Mouse (Mus musculus) embryo, embryonic 9.5 days (tissue): Measurements from ENCODE around the gene Il1rn.

Source experiments
- DNase-seq: peaks from one replicate; pipeline ENCODE4 v3.0.0-alpha.2; 2017; ENCODE audit errors: extremely low spot score

Gene Il1rn

GRCm38 (mm10) chr2:24382456-24383230 lies 46.0 kb downstream of the Il1rn start:
- DNase-seq, result no peak

DNA sequence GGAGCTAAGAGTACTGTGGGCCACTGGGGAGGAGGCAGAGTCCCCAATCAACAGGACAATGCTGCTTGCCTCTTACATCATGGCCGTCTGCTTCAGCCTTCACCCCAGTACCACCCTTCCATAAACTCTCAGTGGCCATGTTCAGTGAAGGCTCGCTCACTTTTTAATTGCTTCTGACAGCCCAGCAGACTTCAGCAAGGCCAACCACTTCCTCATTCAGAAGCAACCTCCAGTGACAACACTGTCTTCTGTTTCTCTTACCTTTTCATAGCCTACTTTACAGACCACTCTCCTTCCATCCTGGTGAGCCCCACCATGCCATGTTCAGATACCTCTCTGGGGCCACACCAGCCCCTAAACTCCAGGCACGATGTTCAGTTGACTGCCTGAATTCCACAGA lies 47.0 kb downstream of the Il1rn start:
- no peak for DNase-seq

DNA sequence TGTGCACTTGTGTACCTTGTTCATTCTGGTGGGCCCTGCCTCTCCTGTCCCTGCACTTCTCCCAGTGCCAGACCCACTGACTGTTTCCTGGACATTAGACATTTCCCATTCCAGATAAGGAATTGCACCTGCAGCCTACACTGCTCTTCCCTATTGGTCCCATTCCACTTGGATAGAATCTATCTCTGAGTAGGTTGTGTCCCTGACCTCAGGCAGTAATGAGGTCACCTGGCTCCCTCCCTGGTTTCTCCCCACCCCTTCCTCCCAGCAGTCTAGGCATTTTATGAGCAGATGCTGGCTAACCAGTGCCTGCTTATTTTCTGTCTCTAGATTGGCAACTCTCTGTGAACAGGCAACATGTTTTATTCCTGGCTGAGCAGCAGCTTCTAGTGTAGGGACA lies 47.7 kb downstream of the Il1rn start:
- DNase-seq, result no peak

DNA sequence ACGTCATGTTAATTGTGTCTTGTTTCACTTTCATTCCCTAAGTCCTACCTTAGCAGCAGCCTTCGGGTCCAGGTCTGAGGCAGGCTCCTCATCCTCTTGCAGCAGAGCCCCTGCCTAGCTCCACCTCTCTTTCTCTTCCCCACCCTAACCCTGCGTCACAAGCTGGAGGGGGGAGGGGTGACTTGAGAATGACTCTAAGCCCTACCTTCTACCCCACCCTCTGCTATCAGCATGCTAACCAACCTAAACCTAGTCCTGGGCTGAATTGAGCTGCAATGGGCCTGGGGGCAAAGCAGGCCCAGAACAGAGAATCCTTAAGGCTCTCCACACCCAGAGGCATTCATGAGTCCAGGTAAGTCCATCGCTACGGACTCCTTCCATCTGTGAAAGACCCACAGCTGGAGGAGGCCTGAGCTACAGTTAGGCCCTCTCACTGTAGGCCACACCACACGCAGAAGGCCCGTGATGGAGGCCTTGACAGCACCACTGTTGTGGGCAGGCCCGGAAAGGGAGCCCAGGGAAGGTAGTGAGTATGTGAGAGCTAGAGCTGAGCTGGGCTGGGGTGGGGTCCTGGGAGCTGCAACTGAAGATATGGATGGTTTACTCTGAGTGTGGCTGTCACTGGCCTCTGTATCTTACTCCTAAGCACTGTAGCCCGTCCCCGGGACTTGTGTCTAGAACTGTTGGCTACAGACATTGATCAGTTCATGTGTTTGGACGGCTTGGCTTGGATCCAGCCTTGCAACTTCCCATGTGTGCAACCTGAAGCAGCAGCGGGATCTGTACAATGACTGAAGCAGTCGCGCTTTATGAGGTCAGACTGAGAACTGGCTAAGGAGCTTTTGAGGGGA lies 48.7 kb downstream of the Il1rn start:
- DNase-seq, result no peak

DNA sequence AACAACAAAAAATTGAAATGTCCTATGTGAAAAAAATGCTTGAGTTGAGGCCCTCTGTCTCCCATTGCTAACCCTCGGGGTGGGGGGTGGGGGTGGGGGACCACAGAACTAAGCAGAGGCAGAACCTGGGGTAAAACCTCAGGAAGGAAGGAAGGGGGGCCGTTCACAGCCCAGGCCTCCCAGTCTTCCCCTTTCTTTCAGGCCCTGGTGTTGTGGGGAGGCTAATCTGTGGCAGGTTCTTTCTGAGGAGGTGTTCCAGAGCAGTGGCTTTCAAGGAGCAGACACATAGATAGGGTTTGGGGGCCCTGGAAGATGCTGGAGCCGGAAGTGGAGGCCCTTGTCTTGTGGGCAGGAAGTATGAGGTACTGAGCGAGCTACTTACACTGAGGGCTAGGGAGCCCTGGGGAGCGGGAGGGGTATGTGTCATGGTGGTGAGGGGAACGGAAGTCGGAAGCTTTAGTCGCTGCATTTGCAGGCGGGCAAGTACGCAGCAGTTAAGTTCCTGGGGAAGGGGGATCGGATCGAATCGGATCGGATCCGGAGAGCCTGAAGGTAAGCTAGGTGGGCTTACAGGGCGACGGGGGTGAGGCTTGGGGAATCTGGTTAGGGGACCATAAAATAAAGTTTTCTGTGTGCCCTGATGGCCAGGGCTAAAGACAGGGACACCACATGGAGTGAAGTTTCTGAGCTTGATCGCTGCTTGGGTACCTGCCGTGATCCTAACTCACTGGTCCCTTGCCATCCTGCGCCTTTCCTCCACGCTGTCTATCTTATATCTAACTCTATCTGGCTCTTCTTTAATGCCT lies 49.7 kb downstream of the Il1rn start:
- no peak for DNase-seq

DNA sequence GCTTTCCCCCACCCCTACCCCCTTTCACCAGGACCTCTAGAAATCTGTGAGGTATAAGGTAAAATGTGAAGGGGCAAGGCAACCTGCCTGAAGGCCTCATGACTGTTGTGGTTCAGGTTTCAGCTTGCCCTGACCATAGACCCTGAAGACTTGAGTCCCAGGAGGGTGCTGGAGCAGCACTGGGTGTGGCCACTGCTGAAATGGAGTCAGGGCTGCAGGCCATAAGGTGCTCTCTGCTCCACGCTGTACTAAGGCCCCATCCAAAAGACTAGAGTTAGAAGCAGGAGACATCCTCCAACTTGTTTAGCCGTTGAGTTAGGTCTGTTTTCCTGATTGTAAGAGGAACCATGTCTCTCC lies 50.3 kb downstream of the Il1rn start:
- no peak for DNase-seq

DNA sequence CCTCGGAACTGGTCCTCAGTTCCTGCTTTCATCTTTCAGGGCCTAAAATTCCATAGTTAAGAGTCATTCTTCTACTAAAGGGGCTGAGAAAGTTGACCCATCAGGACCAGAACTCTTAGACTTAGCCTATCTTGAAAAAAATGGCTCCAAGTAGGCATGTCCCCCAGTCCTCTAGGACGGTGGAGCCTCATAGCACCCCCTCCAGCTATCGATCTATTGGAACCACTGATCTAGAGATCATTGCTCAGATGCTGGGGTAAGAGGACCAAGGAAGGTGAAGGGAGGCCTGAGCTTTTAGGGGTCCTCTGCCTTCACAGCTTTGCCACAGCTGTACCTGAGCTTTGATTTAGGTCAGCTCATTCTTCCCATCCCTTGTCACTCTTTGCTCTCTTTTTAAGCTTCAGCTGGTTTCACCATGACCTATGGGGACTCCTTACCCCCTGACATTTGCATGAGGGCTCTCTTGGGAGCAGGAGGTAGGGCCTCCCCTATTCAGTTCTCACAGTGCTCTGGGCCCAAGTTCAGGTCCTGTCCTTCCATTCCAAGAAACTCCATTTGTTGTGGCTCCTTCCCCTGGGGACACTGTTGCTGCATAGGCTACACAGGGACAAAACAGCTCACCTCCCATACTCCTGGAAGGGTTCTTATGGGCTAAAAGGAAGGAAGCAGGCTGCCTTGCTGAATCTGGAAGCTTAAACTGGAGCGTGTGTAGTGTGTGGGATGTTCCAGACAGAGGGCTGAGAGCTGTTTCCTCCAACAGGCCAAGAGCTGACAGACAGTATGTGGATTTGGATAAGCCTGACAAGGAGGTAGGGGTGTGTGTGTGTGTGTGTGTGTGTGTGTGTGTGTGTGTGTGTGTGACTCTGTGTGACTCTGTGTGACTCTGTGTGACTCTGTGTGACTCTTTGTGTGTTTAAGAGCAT lies 51.0 kb downstream of the Il1rn start:
- no peak for DNase-seq

- DNase-seq, result no peak
These were observed 56.6 kb downstream of the Il1rn start for GRCm38 (mm10) chr2:24393251-24393650.

DNA sequence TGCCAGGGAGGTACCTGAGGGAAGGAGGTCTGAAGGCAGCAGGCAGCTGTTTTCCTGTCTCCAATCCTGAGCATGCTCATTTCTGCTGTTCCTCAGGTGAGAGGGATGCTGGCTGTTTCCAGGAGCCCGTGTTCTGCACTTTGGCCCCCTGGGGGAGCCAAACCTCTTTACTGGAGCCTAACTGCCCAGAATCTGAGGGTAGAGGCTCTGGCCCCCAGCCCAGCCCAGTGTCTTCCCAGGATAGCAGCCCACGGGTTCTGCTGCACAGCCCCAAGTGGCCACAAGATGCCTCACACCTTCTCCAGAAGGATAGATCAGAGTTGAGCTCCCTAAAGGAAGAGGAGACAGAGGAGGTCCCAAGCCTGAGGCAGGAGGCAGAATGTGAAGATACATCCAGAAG lies 60.5 kb downstream of the Il1rn start:
- no peak for DNase-seq

DNA sequence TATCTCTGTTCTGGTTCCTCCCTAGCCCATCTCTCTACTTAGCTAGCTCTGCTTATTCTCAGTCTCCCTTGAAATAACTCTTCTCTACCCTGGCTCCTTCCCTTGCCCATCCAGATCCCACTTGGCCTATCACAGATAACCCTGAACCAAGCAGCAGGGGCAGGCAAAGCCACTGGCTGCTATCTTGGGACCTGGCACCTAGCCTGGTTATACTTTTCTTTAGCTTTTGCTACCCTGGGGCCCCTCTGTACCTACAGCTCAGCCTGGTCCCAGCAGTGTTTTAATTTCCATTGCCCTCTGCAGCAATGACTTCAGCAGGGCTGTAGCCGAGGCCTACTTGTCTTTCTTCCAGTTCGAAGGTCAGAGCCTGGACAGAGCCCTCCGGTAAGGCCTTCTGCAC lies 64.1 kb downstream of the Il1rn start:
- DNase-seq, result no peak
